ENCODE assay signal across 14 mouse cellular contexts in the genomic region with DNA sequence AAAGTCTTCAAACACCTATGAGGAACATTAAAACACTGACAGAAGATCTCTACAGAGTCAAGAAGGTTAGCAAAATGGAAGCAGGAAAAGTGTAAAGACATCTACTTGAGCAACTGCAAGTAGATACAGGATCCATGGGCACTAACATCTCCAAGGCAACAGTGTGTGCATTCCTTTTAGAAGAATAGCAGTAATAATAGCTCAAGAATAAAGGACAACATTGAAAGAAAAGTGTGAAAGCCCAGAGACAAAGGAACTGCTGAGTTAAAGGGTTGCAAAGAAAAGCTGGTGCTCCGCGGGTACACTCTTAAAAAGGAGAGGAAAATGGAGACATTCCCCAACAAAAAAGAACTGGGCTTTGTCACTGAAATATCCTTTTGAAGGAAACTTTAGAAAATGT.
"Had no signal": no experiment of that assay in that cellular context is flagged by ENCODE, and none has a peak within 500 bp of the region (broad histone marks: within the 10 kb centered on the region; RNA-seq: fewer than 3 reads in every experiment).

No protein-coding gene starts in this region.

- H3K4me1 ChIP-seq: limb, embryonic 12.5 days; liver, embryonic 13.5 days; lung, embryonic 15.5 days; stomach, embryonic 15.5 days had no signal

- H3K36me3 ChIP-seq: limb, embryonic 12.5 days; liver, embryonic 13.5 days; lung, embryonic 15.5 days; neural tube, embryonic 12.5 days; stomach, embryonic 15.5 days had no signal

- H3K27me3 ChIP-seq: limb, embryonic 12.5 days; liver, embryonic 13.5 days; lung, embryonic 15.5 days; neural tube, embryonic 12.5 days; stomach, embryonic 15.5 days had no signal

- H3K27ac ChIP-seq: kidney, postnatal 0 days; limb, embryonic 12.5 days; liver, embryonic 13.5 days; lung, embryonic 15.5 days; neural tube, embryonic 12.5 days; stomach, embryonic 15.5 days had no signal

- H3K9me3 ChIP-seq: limb, embryonic 12.5 days; liver, embryonic 13.5 days; lung, embryonic 15.5 days; neural tube, embryonic 12.5 days; stomach, embryonic 15.5 days had no signal

- H3K4me3 ChIP-seq: limb, embryonic 12.5 days; liver, embryonic 13.5 days; lung, embryonic 15.5 days; neural tube, embryonic 12.5 days; stomach, embryonic 15.5 days had no signal

- DNase-seq: kidney, adult 9 months; kidney, postnatal 36 days; liver; liver, embryonic 13.5 days; liver, postnatal 0 days; lung, postnatal 14 days; right cerebral cortex, postnatal 4 days; thymus, adult 2 months; thymus, postnatal 25 days had no signal

- ATAC-seq: liver, postnatal 0 days had no signal

- H3K9ac ChIP-seq: limb, embryonic 12.5 days; liver, embryonic 13.5 days; liver, postnatal 0 days; lung, embryonic 15.5 days; neural tube, embryonic 12.5 days; stomach, embryonic 15.5 days had no signal

- H3K4me2 ChIP-seq: limb, embryonic 12.5 days; liver, embryonic 13.5 days; lung, embryonic 15.5 days; neural tube, embryonic 12.5 days; stomach, embryonic 15.5 days had no signal
